Mouse (Mus musculus) MEL (cell line): ENCODE measurements around the gene Ran. TPM values are rescaled to one million over a fixed set of nuclear protein-coding genes. Genes with fewer than 3 reads are reported as not detected.

Experiments
- DNase-seq: peaks from one replicate; pipeline ENCODE4 v3.0.0; 2011; ENCODE audit warnings: low read depth, low spot score
- H3K27ac ChIP-seq: 2 replicates; pipeline ENCODE4 v1.5.1; 2012; ENCODE audit warnings: low read depth, mild to moderate bottlenecking, control low read depth, low read length, moderate library complexity; ENCODE audit not compliant: control insufficient read depth
- H3K27me3 ChIP-seq, 2 experiments: fragments of 150-350 bp in 1 of 2; sonication (generic) in 1 of 2; 2 replicates each; pipeline ENCODE4 v1.6.1; 2012; ENCODE audit warnings: low read length in 2 of 2, mild to moderate bottlenecking in 2 of 2, improper control_type of control experiment in 1 of 2, moderate library complexity in 1 of 2; ENCODE audit not compliant: insufficient read depth in 2 of 2, control insufficient read depth in 1 of 2
- H3K36me3 ChIP-seq, 2 experiments: 2 replicates each; pipeline ENCODE4 v1.6.1; 2012 to 2014; ENCODE audit warnings: low read length in 2 of 2, improper control_type of control experiment in 1 of 2, inconsistent platforms in 1 of 2, mild to moderate bottlenecking in 1 of 2; ENCODE audit not compliant: insufficient read depth in 2 of 2, control insufficient read depth in 1 of 2
- H3K4me1 ChIP-seq, 2 experiments: fragments of 150-350 bp in 1 of 2; sonication (generic) in 1 of 2; 2 replicates each; pipeline ENCODE4 v1.6.1; 2012; ENCODE audit warnings: low read length in 2 of 2, improper control_type of control experiment in 1 of 2, mild to moderate bottlenecking in 1 of 2; ENCODE audit not compliant: insufficient read depth in 2 of 2, control insufficient read depth in 1 of 2
- H3K4me3 ChIP-seq, 2 experiments: fragments of 150-350 bp in 1 of 2; sonication (generic) in 1 of 2; 2 replicates each; pipeline ENCODE4 v1.5.1; 2012; ENCODE audit warnings: low read depth in 2 of 2, low read length in 2 of 2, mild to moderate bottlenecking in 2 of 2, moderate library complexity in 2 of 2, control low read depth in 1 of 2, improper control_type of control experiment in 1 of 2; ENCODE audit not compliant: control insufficient read depth in 1 of 2, insufficient read depth in 1 of 2
- H3K79me2 ChIP-seq: 2 replicates; pipeline ENCODE4 v1.6.1; 2012; ENCODE audit warnings: mild to moderate bottlenecking, low read length, moderate library complexity; ENCODE audit not compliant: control insufficient read depth, poor library complexity, insufficient read depth
- H3K9ac ChIP-seq: 2 replicates; pipeline ENCODE4 v1.6.1; 2012; ENCODE audit warnings: low read depth, mild to moderate bottlenecking, control low read depth, low read length, moderate library complexity; ENCODE audit not compliant: control insufficient read depth, poor library complexity, severe bottlenecking
- H3K9me3 ChIP-seq: fragments of 150-350 bp; sonication (generic); replicated peaks from 2 replicates; pipeline ENCODE4 v1.6.1; 2012; ENCODE audit warnings: mild to moderate bottlenecking, low read length, improper control_type of control experiment, moderate library complexity; ENCODE audit not compliant: insufficient read depth
- CTCF ChIP-seq, 3 experiments: IDR thresholded peaks in 2 of 3; conservative IDR thresholded peaks in 1 of 3; 2 replicates each; pipeline ENCODE4 v1.5.1; 2011 to 2012; ENCODE audit warnings: low read length in 3 of 3, low read depth in 2 of 3, mild to moderate bottlenecking in 2 of 3, improper control_type of control experiment in 1 of 3, inconsistent platforms in 1 of 3, mixed read lengths in 1 of 3, moderate library complexity in 1 of 3; ENCODE audit not compliant: control insufficient read depth in 1 of 3, insufficient read depth in 1 of 3, poor library complexity in 1 of 3, severe bottlenecking in 1 of 3
- ETS1 ChIP-seq: IDR thresholded peaks from 2 replicates; pipeline ENCODE4 v1.6.1; 2012; ENCODE audit warnings: low read depth, mild to moderate bottlenecking, inconsistent platforms, low read length, improper control_type of control experiment, moderate library complexity
- GATA1 ChIP-seq: IDR thresholded peaks from 2 replicates; pipeline ENCODE4 v1.6.1; 2011; ENCODE audit warnings: low read depth, low read length, improper control_type of control experiment
- KAT2A ChIP-seq: conservative IDR thresholded peaks from 2 replicates; pipeline ENCODE4 v1.6.1; 2012; ENCODE audit warnings: low read depth, low read length, improper control_type of control experiment, inconsistent platforms
- MAX ChIP-seq: IDR thresholded peaks from 2 replicates; pipeline ENCODE4 v1.6.1; 2011; ENCODE audit warnings: low read length, improper control_type of control experiment
- MAZ ChIP-seq: IDR thresholded peaks from 2 replicates; pipeline ENCODE4 v1.6.1; 2012; ENCODE audit warnings: low read depth, mild to moderate bottlenecking, inconsistent platforms, low read length, improper control_type of control experiment
- MEF2A ChIP-seq: IDR thresholded peaks from 2 replicates; pipeline ENCODE4 v1.6.1; 2014; ENCODE audit warnings: low read depth, mild to moderate bottlenecking, inconsistent platforms, low read length, improper control_type of control experiment; ENCODE audit not compliant: poor library complexity, insufficient replicate concordance, severe bottlenecking; ENCODE audit errors: extremely low read depth
- NELFE ChIP-seq: IDR thresholded peaks from 2 replicates; pipeline ENCODE4 v1.6.1; 2011; ENCODE audit warnings: low read depth, low read length, improper control_type of control experiment
- NRF1 ChIP-seq: IDR thresholded peaks from 2 replicates; pipeline ENCODE4 v1.6.1; 2014; ENCODE audit warnings: low read depth, mild to moderate bottlenecking, inconsistent platforms, low read length, improper control_type of control experiment, moderate library complexity; ENCODE audit not compliant: poor library complexity, insufficient read depth, severe bottlenecking
- POLR2AphosphoS2 ChIP-seq: IDR thresholded peaks from 2 replicates; pipeline ENCODE4 v1.6.1; 2011; ENCODE audit warnings: low read length, improper control_type of control experiment
- RAD21 ChIP-seq: IDR thresholded peaks from 2 replicates; pipeline ENCODE4 v1.6.1; 2011; ENCODE audit warnings: mild to moderate bottlenecking, low read depth, low read length, improper control_type of control experiment
- SMC3 ChIP-seq: IDR thresholded peaks from 2 replicates; pipeline ENCODE4 v1.6.1; 2011; ENCODE audit warnings: low read depth, low read length, improper control_type of control experiment
- TBP ChIP-seq: IDR thresholded peaks from 2 replicates; pipeline ENCODE4 v1.8.0; 2011; ENCODE audit warnings: low read depth, low read length, improper control_type of control experiment
- ZC3H11A ChIP-seq: IDR thresholded peaks from 2 replicates; pipeline ENCODE4 v1.6.1; 2012; ENCODE audit warnings: low read depth, mild to moderate bottlenecking, inconsistent platforms, low read length, improper control_type of control experiment
- ZKSCAN1 ChIP-seq: IDR thresholded peaks from 2 replicates; pipeline ENCODE4 v1.6.1; 2012; ENCODE audit warnings: low read depth, mild to moderate bottlenecking, inconsistent platforms, low read length, improper control_type of control experiment, moderate library complexity
- polyA plus RNA-seq, 2 experiments: library from polyadenylated mRNA; stranded (reverse) in 1 of 2; unstranded in 1 of 2; fragments of >175 nt in 1 of 2; fragments of >200 nt in 1 of 2; gene quantifications; 2 replicates each; pipeline versions ENCODE4 v1.2.1 to v1.2.4; 2012; ENCODE audit warnings: low replicate concordance in 2 of 2, low read depth in 1 of 2; ENCODE audit not compliant: insufficient read length in 2 of 2, insufficient read depth in 1 of 2, missing spikeins in 1 of 2
- total RNA-seq: library from RNA; depleted of rRNA; stranded (reverse); fragments of 300-350 nt; gene quantifications from 2 replicates; pipeline ENCODE4 v1.2.3, GENCODE M21; 2012

Gene Ran
- total and polyA plus RNA-seq, 3 experiments = 91.6 to 2,479 (median 950) TPM

DNA sequence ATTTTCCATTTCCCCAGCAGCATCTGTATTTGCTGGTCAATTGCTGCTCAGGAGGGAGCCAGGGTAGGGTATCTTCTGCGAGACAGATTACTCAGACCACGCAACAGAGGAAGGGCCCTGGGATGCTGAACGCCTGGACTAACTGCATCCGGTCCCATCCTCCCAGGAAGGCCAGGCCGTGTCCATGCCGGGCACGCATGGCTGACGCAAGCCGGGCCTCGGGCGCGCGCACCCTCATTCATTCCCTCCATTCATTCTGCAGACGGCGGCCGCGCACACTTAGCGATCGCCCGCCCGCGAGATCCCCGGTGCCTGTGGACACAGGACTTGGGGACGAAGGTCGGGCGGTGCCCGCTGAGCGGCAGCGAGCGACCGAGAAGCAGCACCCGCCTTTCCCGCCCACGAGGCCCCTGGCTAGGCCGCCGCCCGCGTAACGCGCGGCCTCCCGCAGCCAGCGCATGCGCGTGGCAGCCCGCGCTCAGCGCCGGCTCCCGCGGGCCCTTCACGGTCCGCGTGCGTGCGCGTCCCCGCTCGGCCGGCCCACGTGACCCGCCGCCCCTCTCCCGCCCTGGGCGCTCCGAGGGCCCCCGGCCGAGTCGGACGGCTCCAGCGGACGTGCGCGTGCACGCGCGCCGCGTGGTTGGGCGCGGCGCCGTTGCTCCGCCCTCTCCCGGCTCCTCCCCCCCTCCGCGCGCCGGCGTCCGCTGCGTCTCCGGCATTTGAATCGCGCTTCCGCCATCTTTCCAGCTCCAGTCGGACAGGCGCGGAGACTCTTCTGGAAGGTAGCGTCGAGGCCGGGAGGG is at the start of gene Ran (continued):
- peak; percentile 70 for TF ChIP-seq TBP
- TF ChIP-seq GATA1 = no peak
- no peak for TF ChIP-seq ZC3H11A
- TF ChIP-seq POLR2AphosphoS2 = peak; percentile 67; the same call in 1 of the 2 replicates
- peak; percentile 97 for TF ChIP-seq MAX

DNA sequence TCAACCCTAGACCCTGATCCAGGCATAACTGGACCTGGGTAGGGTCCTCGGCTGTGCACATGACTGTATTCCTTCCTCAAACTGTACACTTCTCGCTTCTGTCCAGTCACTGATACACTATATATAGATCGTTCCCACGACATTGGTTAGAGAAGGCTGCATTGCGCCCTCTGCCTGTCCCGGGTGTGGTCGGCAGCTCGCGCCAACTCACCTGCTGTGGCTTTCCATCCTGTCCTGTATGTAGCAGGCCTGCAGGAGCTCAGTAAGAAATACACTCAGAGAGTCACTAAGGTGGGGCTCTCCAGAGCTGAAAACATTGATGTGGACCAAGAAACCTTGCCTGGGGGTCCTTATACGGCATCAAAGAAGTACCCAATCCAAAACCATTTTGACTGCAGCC is 49.0 kb upstream of the Ran start:
- no peaks in the 10 kb centered on the region for H3K79me2 ChIP-seq
- H3K4me1 ChIP-seq = no peaks in the 10 kb centered on the region
- no peak for TF ChIP-seq NELFE
- no peak for TF ChIP-seq NRF1
- no peak for TF ChIP-seq MEF2A
- TF ChIP-seq CTCF (IDR thresholded peaks at IDR 0.05 in 2 of 3, conservative IDR thresholded peaks at IDR 0.05 in 1 of 3; ENCODE audit: control insufficient read depth in 1 of 3, insufficient read depth in 1 of 3, low read depth in 2 of 3, low read length in 3 of 3, poor library complexity in 1 of 3, severe bottlenecking in 1 of 3) = no peak
- TF ChIP-seq ZC3H11A = no peak
- H3K27ac ChIP-seq = no peak overlapping the region
- no peaks in the 10 kb centered on the region for H3K9me3 ChIP-seq
- no peak overlapping the region for H3K9ac ChIP-seq
- H3K27me3 ChIP-seq = no peaks in the 10 kb centered on the region
- H3K4me3 ChIP-seq = no peak overlapping the region
- no peak for DNase-seq
- no peaks in the 10 kb centered on the region for H3K36me3 ChIP-seq

DNA sequence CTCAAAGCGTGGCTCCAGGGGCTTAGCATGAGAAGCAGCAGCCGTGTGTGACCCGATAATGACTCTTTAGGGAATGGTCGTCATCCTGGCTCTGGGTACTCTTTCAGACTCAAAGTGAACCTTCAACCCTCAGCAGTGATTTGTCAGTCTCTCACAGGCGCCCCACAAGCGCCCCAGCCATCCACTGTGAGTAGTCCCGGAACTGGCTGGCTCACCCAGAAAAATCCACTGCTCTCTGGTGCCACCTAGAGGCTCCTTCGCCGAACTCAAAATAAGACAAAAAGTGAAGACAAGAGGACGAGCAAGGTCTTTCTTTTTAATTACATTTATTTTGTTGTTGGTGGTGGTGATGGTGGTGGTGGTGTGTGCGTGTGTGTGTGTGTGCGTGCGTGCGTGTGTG is 48.6 kb upstream of the Ran start:
- H3K4me1 ChIP-seq = no peaks in the 10 kb centered on the region
- H3K79me2 ChIP-seq = no peaks in the 10 kb centered on the region
- TF ChIP-seq KAT2A = no peak
- TF ChIP-seq MEF2A = no peak
- TF ChIP-seq ETS1 = no peak
- no peak for TF ChIP-seq ZKSCAN1
- peak; percentile 54 for TF ChIP-seq RAD21
- TF ChIP-seq SMC3 = peak; percentile 38; the same call in 1 of the 2 replicates
- TF ChIP-seq CTCF (IDR thresholded peaks at IDR 0.05 in 2 of 3, conservative IDR thresholded peaks at IDR 0.05 in 1 of 3; ENCODE audit: control insufficient read depth in 1 of 3, insufficient read depth in 1 of 3, low read depth in 2 of 3, low read length in 3 of 3, poor library complexity in 1 of 3, severe bottlenecking in 1 of 3) = peak; percentile 60 to 76 (median 71)
- TF ChIP-seq MAZ = no peak
- H3K9ac ChIP-seq = no peak overlapping the region
- H3K36me3 ChIP-seq = no peaks in the 10 kb centered on the region
- H3K4me3 ChIP-seq = no peak overlapping the region
- peak; percentile 67 for DNase-seq
- H3K9me3 ChIP-seq = no peaks in the 10 kb centered on the region
- H3K27ac ChIP-seq = no peak overlapping the region
- no peaks in the 10 kb centered on the region for H3K27me3 ChIP-seq
